Mouse (Mus musculus) embryo, embryonic 10 days (tissue): ENCODE measurements around the gene Pdgfb.

Experiments
- DNase-seq: peaks from one replicate; pipeline ENCODE4 v3.0.0-alpha.2; 2015; ENCODE audit warnings: low spot score

The Pdgfb gene

GRCm38 (mm10) chr15:80009421-80010181, 5.2 kb downstream of the Pdgfb start:
- no peak for DNase-seq

- DNase-seq, result no peak
Observed at GRCm38 (mm10) chr15:80008461-80008860, 6.3 kb downstream of the Pdgfb start.

- DNase-seq, result no peak
Observed at GRCm38 (mm10) chr15:80006156-80006555, 8.6 kb downstream of the Pdgfb start.

GRCm38 (mm10) chr15:80005436-80005835, 9.3 kb downstream of the Pdgfb start:
- DNase-seq, result no peak

- peak; percentile 37 for DNase-seq
Observed at GRCm38 (mm10) chr15:80004644-80005340, 10.0 kb downstream of the Pdgfb start.

GRCm38 (mm10) chr15:80003581-80003980, 11.2 kb downstream of the Pdgfb start:
- no peak for DNase-seq

- DNase-seq, result no peak
Observed at GRCm38 (mm10) chr15:80001601-80002000, 13.2 kb downstream of the Pdgfb start.

GRCm38 (mm10) chr15:80000694-80001093, 14.1 kb downstream of the Pdgfb start:
- DNase-seq, result no peak

- DNase-seq, result no peak
Observed at GRCm38 (mm10) chr15:79997988-79998387, 16.8 kb downstream of the Pdgfb start.

GRCm38 (mm10) chr15:79996781-79997180, 18.0 kb downstream of the Pdgfb start:
- DNase-seq, result no peak

GRCm38 (mm10) chr15:79995552-79995951, 19.2 kb downstream of the Pdgfb start:
- no peak for DNase-seq

- DNase-seq, result no peak
Observed at GRCm38 (mm10) chr15:79994566-79994965, 20.2 kb downstream of the Pdgfb start.

GRCm38 (mm10) chr15:79986182-79986581, 28.6 kb downstream of the Pdgfb start:
- DNase-seq, result no peak

- no peak for DNase-seq
Observed at GRCm38 (mm10) chr15:79985471-79985870, 29.3 kb downstream of the Pdgfb start.

- DNase-seq, result no peak
Observed at GRCm38 (mm10) chr15:79984152-79984551, 30.6 kb downstream of the Pdgfb start.

GRCm38 (mm10) chr15:79980716-79981115, 34.1 kb downstream of the Pdgfb start:
- DNase-seq, result no peak

GRCm38 (mm10) chr15:79972186-79972585, 42.6 kb downstream of the Pdgfb start:
- no peak for DNase-seq

GRCm38 (mm10) chr15:79970940-79971339, 43.8 kb downstream of the Pdgfb start, which contains the start of gene Cbx7:
Gene Cbx7, minus strand, starts transcription at chr15:79971119.
- no peak for DNase-seq

- no peak for DNase-seq
Observed at GRCm38 (mm10) chr15:79970491-79970890, 44.3 kb downstream of the Pdgfb start.

- no peak for DNase-seq
Observed at GRCm38 (mm10) chr15:79967346-79967745, 47.4 kb downstream of the Pdgfb start.

GRCm38 (mm10) chr15:79964376-79964775, 50.4 kb downstream of the Pdgfb start:
- no peak for DNase-seq

GRCm38 (mm10) chr15:79962661-79963060, 52.1 kb downstream of the Pdgfb start:
- DNase-seq, result no peak

- DNase-seq, result peak; percentile 65
Observed at GRCm38 (mm10) chr15:79961366-79961921, 53.3 kb downstream of the Pdgfb start.
